Mouse (Mus musculus) heart, postnatal 10 days (tissue): ENCODE data around the gene Tenm4. TPM values are rescaled to one million over a fixed set of nuclear protein-coding genes. Genes with fewer than 3 reads are reported as not detected.

Experiments used
- DNase-seq, 2 experiments: peaks; one replicate each; pipeline ENCODE4 v3.0.0; 2021
- intact Hi-C: fragments of 180-260 bp; cut with DNase I; formaldehyde crosslinking; loops from one replicate; pipeline ENCODE4 v1.15.1; 2025
- total RNA-seq, 2 experiments: library from RNA; stranded (reverse); gene quantifications; 2 replicates each; pipeline ENCODE4 v1.2.3; 2021

The Tenm4 gene
- total RNA-seq, 2 experiments from 2014 or later = 4.2 to 5.0 TPM

- no peak for DNase-seq
Observed at GRCm38 (mm10) chr7:96785808-96786207, 614.8 kb downstream of the Tenm4 start.

GRCm38 (mm10) chr7:96786262-96787044 is 615.4 kb downstream of the Tenm4 start:
- intact Hi-C loops = no loop called here
- no peak for DNase-seq

More at GRCm38 (mm10) chr7:96785808-96786207, 614.8 kb downstream of the Tenm4 start:
- intact Hi-C loops = no loop called here

GRCm38 (mm10) chr7:96788135-96788534 is 617.1 kb downstream of the Tenm4 start:
- no peak for DNase-seq
- intact Hi-C loops = no loop called here

- no peak for DNase-seq
- intact Hi-C loops = no loop called here
Observed at GRCm38 (mm10) chr7:96790326-96790725, 619.3 kb downstream of the Tenm4 start.

- DNase-seq = no peak
- intact Hi-C loops = no loop called here
Observed at GRCm38 (mm10) chr7:96792456-96793229, 621.6 kb downstream of the Tenm4 start.

- DNase-seq = peak; percentile 68 to 77
- intact Hi-C loops = no loop called here
Observed at GRCm38 (mm10) chr7:96796033-96796741, 625.1 kb downstream of the Tenm4 start.

GRCm38 (mm10) chr7:96796788-96797485 is 625.9 kb downstream of the Tenm4 start:
- peak; percentile 26 to 42 for DNase-seq
- intact Hi-C loops = no loop called here

GRCm38 (mm10) chr7:96797716-96798332 is 626.8 kb downstream of the Tenm4 start:
- peak in 1 of 2 experiments; percentile 16 for DNase-seq
- intact Hi-C loops = no loop called here

GRCm38 (mm10) chr7:96799816-96800215 is 628.8 kb downstream of the Tenm4 start:
- DNase-seq = no peak
- intact Hi-C loops = no loop called here

- DNase-seq = peak in 1 of 2 experiments; percentile 19
- intact Hi-C loops = no loop called here
Observed at GRCm38 (mm10) chr7:96801368-96801767, 630.3 kb downstream of the Tenm4 start.

GRCm38 (mm10) chr7:96802216-96802615 is 631.2 kb downstream of the Tenm4 start:
- no peak for DNase-seq
- intact Hi-C loops = no loop called here

- intact Hi-C loops = no loop called here
- DNase-seq = no peak
Observed at GRCm38 (mm10) chr7:96806561-96806960, 635.5 kb downstream of the Tenm4 start.

- no peak for DNase-seq
- intact Hi-C loops = no loop called here
Observed at GRCm38 (mm10) chr7:96807281-96808058, 636.4 kb downstream of the Tenm4 start.

GRCm38 (mm10) chr7:96808059-96808646 is 637.1 kb downstream of the Tenm4 start:
- intact Hi-C loops = no loop called here
- DNase-seq = no peak

GRCm38 (mm10) chr7:96811691-96812090 is 640.6 kb downstream of the Tenm4 start:
- intact Hi-C loops = no loop called here
- no peak for DNase-seq

- peak; percentile 11 to 26 for DNase-seq
Observed at GRCm38 (mm10) chr7:96813036-96813435, 642.0 kb downstream of the Tenm4 start.

GRCm38 (mm10) chr7:96813497-96814400 is 642.7 kb downstream of the Tenm4 start:
- peak; percentile 77 to 83 for DNase-seq
- intact Hi-C loops = no loop called here

More at GRCm38 (mm10) chr7:96813036-96813435, 642.0 kb downstream of the Tenm4 start:
- intact Hi-C loops = no loop called here

- DNase-seq = no peak
- intact Hi-C loops = no loop called here
Observed at GRCm38 (mm10) chr7:96814581-96814980, 643.5 kb downstream of the Tenm4 start.
